Mouse (Mus musculus) megakaryocyte, embryonic 14.5 days (primary cell): ENCODE measurements around the gene Sstr2.

Experiments
- FLI1 ChIP-seq: IDR thresholded peaks from 2 replicates; pipeline ENCODE4 v1.6.1; 2012; ENCODE audit warnings: low read length, inconsistent platforms, mixed read lengths
- GATA1 ChIP-seq: IDR thresholded peaks from 3 replicates; pipeline ENCODE4 v1.6.1; 2012; ENCODE audit warnings: mixed read lengths, low read length, inconsistent platforms, borderline replicate concordance

DNA sequence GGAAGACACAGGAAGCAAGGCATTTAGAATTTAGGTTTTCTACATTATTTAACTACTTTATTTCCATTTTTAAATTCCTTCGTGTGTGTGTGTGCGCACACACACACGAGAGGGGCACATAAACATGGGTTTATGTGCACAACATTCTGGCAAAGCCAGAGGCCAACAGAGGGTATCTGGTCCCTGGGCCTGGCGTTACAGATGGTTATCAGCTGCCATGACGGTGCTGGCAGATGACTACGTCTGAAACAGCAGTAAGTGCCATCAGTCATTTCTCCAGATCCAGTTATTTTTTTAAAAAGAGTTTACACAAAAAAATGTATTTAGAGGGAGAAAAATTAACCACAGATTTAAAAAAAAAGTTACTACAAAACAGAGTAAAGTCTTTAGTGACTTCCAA is 47.1 kb downstream of the Sstr2 start:
- no peak for TF ChIP-seq GATA1
- no peak for TF ChIP-seq FLI1
